Mouse (Mus musculus) liver, adult 2 months (tissue): ENCODE measurements around the gene Fgfr2. TPM values are rescaled to one million over a fixed set of nuclear protein-coding genes. Genes with fewer than 3 reads are reported as not detected.

ENCODE experiments used
- DNase-seq: peaks from one replicate; pipeline ENCODE4 v3.0.0-alpha.2; 2011; ENCODE audit warnings: low read depth, low spot score; ENCODE audit errors: extremely low read depth
- H3K27ac ChIP-seq: fragments of 200-500 bp; replicated peaks from 2 replicates; pipeline ENCODE4 v1.5.1; 2012; ENCODE audit warnings: low read depth, mild to moderate bottlenecking, control low read depth, inconsistent platforms, low read length; ENCODE audit not compliant: insufficient read depth
- H3K27me3 ChIP-seq: fragments of 200-500 bp; 2 replicates; pipeline ENCODE4 v1.6.1; 2012; ENCODE audit warnings: mild to moderate bottlenecking, moderate library complexity, low read length, inconsistent platforms; ENCODE audit not compliant: control insufficient read depth, insufficient read depth
- H3K36me3 ChIP-seq: fragments of 200-500 bp; 2 replicates; pipeline ENCODE4 v1.6.1; 2012; ENCODE audit warnings: low read length, inconsistent platforms; ENCODE audit not compliant: control insufficient read depth, insufficient read depth
- H3K4me1 ChIP-seq: fragments of 200-500 bp; 2 replicates; pipeline ENCODE4 v1.6.1; 2011; ENCODE audit warnings: low read length; ENCODE audit not compliant: control insufficient read depth, insufficient read depth
- H3K4me3 ChIP-seq: fragments of 200-500 bp; 2 replicates; pipeline ENCODE4 v1.5.1; 2011; ENCODE audit warnings: low read depth, mild to moderate bottlenecking, control low read depth, low read length, moderate library complexity; ENCODE audit not compliant: insufficient read depth
- H3K79me2 ChIP-seq: fragments of 200-500 bp; 2 replicates; pipeline ENCODE4 v1.6.1; 2012; ENCODE audit warnings: inconsistent platforms, mild to moderate bottlenecking, low read length, moderate library complexity; ENCODE audit not compliant: control insufficient read depth, insufficient read depth
- H3K9ac ChIP-seq: fragments of 200-500 bp; 2 replicates; pipeline ENCODE4 v1.6.1; 2012; ENCODE audit warnings: low read depth, mild to moderate bottlenecking, control low read depth, inconsistent platforms, low read length
- CTCF ChIP-seq: fragments of 200-500 bp; IDR thresholded peaks from 2 replicates; pipeline ENCODE4 v1.5.1; 2011; ENCODE audit warnings: low read depth, low read length, control low read depth
- POLR2A ChIP-seq: fragments of 200-500 bp; IDR thresholded peaks from 2 replicates; pipeline ENCODE4 v1.6.1; 2011; ENCODE audit warnings: low read length, control low read depth; ENCODE audit not compliant: insufficient read depth; ENCODE audit errors: extremely low read depth
- WGBS: fragments of 180-500 bp; shearing (Covaris S2); methylation state at CpG from one replicate; pipeline ENCODE4 v1.1.7; 2018; 5-methylcytosine and 5-hydroxymethylcytosine counted together
- polyA plus RNA-seq: library from polyadenylated mRNA; depleted of rRNA; stranded (reverse); fragments of >200 nt; gene quantifications from 2 replicates; pipeline ENCODE4 v1.2.3, GENCODE M21; 2012
- total RNA-seq: library from RNA; depleted of rRNA; stranded (reverse); fragments of >200 nt; gene quantifications from 2 replicates; pipeline ENCODE4 v1.2.3, GENCODE M21; 2014

The Fgfr2 gene
- total and polyA plus RNA-seq, 2 experiments: 16.7 to 35.2 TPM

DNA sequence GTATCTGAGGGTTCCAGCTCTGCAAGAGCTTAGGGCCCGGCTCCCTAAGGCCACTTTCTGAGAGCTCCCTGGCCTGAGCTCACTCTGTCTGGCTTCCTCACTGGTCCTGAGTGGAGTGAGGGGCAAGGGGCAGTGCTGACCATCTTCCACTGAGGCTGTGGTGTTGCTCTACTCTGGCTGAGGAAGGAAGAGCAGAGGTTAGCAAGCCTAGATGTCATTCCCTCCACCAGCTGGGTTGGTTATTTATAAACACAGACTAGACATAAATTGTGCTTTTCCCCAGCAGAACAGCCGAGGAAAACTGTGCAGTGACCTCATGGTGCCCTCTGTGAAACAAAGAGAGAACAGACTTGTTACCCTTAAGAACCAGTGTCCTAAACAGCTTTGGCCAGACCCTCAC is 435.3 kb downstream of the Fgfr2 start:
- Histone ChIP-seq H3K9ac (no peak overlapping the region), H3K4me1 (peaks cover 2% of the 10 kb centered on the region; the same call in 1 of the 2 replicates), H3K79me2 (no peaks in the 10 kb centered on the region), H3K27ac (no peak overlapping the region), H3K4me3 (no peak overlapping the region), H3K27me3 (no peaks in the 10 kb centered on the region), H3K36me3 (no peaks in the 10 kb centered on the region)
- DNase-seq: no peak
- 75% methylated on average over 2 of the region's 2 CpGs for WGBS
- TF ChIP-seq POLR2A (no peak), CTCF (no peak)

DNA sequence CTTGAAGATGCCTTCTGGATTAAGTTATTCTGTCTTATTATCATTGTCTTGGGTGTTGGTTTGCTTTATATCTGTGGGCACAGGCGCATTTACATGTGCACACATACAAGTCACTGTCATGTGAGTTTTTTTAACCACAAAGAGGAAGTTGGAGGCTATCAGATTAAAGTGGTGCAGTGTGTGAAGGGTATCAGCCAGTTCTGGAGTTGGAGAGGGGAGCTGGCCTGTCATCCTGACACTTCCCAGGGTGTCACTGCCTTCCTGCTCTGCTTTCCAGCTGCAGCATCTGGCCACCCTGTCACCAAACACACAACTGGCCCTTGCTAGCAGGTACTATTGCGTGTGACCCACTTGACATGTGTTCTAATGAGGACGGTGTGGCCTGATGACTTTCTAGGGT is 436.6 kb downstream of the Fgfr2 start:
- Histone ChIP-seq H3K4me3 (no peak overlapping the region), H3K4me1 (peaks cover 2% of the 10 kb centered on the region; the same call in 1 of the 2 replicates)
- 85% methylated on average over 3 of the region's 3 CpGs for WGBS

DNA sequence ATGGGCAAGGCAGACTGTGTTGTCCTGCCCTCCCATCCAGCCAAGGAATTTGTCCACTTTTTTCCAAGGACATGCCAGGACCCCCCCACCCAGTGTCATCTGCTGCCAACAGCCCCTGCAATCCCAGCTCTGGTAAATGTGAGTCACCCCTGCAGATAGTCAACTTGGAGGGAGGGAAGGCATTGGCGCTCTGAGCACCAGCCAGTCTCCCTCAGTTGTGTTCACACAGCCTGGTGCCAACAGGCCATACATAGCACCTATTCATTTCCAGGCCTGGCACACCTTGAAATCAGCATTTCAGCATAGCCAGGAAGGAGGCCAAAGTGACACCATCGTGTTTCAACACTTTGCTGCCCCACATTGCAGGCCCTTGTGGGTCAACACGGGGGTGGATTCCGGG is 439.2 kb downstream of the Fgfr2 start:
- Histone ChIP-seq H3K79me2 (no peaks in the 10 kb centered on the region), H3K27ac (no peak overlapping the region), H3K9ac (no peak overlapping the region), H3K4me1 (no peaks in the 10 kb centered on the region), H3K27me3 (no peaks in the 10 kb centered on the region), H3K36me3 (no peaks in the 10 kb centered on the region), H3K4me3 (no peak overlapping the region)
- TF ChIP-seq CTCF: no peak
- no peak for TF ChIP-seq POLR2A
- DNase-seq: no peak
- WGBS: 54% methylated on average over 4 of the region's 4 CpGs

More for the DNA sequence above, 436.6 kb downstream of the Fgfr2 start:
- Histone ChIP-seq H3K27ac (no peak overlapping the region), H3K27me3 (no peaks in the 10 kb centered on the region), H3K9ac (no peak overlapping the region), H3K36me3 (no peaks in the 10 kb centered on the region), H3K79me2 (no peaks in the 10 kb centered on the region)
- TF ChIP-seq CTCF (no peak), POLR2A (no peak)
- no peak for DNase-seq

DNA sequence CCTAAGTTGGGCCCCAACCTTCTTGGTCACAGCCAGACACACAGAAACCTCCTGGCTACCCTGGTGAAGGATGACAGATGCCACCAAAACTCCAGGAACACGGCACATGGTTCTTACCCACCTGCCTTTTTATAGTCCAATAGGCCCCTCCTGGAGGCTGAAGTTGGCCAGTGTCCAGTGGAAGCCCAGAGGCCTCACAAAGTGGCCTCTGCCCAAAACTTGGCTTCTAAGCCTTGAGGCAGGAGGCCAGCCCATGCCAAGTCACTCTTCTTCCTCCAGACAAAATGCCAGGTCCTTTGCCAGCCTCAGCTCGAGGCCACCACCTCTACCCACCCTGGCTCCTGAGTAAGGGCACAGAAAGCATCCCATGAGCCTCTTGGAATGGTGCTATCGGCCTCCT is 440.2 kb downstream of the Fgfr2 start:
- Histone ChIP-seq H3K4me3 (no peak overlapping the region), H3K27me3 (no peaks in the 10 kb centered on the region), H3K79me2 (no peaks in the 10 kb centered on the region), H3K4me1 (no peaks in the 10 kb centered on the region), H3K36me3 (no peaks in the 10 kb centered on the region), H3K27ac (no peak overlapping the region), H3K9ac (no peak overlapping the region)
- TF ChIP-seq CTCF (no peak), POLR2A (no peak)
- no peak for DNase-seq
- WGBS: 88% methylated on average over 3 of the region's 3 CpGs

DNA sequence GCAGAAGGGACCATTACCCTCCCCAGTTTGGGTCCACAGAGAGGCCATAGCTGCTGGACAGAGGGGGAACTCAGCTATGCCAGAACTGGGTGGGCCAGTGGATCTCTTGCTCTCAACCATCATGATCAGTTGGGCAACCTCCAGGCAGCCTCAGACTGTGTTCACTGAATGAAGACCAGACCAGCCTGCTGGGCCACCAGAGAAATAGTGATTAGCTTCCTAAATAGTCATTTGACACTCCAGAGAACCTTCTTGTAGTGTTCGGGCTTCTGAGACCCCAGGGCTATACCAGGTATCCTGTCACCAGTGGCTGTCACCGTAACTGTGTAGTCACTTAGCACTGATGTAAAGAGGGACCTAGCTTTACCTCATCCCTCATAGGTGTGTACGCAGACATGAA is 440.8 kb downstream of the Fgfr2 start:
- no peak overlapping the region for H3K4me3 ChIP-seq
- TF ChIP-seq CTCF (no peak), POLR2A (no peak)
- DNase-seq: no peak
- no peaks in the 10 kb centered on the region for H3K36me3 ChIP-seq
- no peaks in the 10 kb centered on the region for H3K4me1 ChIP-seq
- no peaks in the 10 kb centered on the region for H3K79me2 ChIP-seq
- H3K27me3 ChIP-seq: no peaks in the 10 kb centered on the region
- H3K27ac ChIP-seq: no peak overlapping the region
- H3K9ac ChIP-seq: no peak overlapping the region
- 93% methylated on average over 3 of the region's 3 CpGs for WGBS

DNA sequence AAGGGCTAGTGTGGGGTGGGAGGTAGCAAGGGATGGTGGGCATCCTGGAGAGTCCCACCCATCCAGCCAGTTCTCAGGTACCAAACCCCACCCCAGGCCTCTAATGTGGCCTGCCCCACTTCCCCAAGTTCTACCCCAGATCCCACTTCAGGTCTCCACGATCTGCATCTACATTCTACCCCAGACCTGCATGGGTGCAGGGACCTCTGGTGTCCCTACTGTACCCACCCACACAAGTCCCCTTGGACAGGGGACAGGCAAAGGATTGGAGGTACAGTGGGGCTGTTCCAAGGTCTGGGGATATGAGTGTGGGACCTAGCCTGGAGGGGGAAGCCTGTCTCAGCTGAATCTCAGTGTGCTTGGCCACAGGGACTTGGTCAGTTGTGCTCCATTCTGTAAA is 441.3 kb downstream of the Fgfr2 start:
- Histone ChIP-seq H3K27ac (no peak overlapping the region), H3K27me3 (no peaks in the 10 kb centered on the region), H3K9ac (no peak overlapping the region), H3K4me3 (no peak overlapping the region), H3K79me2 (no peaks in the 10 kb centered on the region), H3K36me3 (no peaks in the 10 kb centered on the region), H3K4me1 (no peaks in the 10 kb centered on the region)
- TF ChIP-seq CTCF (no peak), POLR2A (no peak)
- no peak for DNase-seq
- 100% methylated on average over 1 of the region's 1 CpGs for WGBS
